Mouse (Mus musculus): ENCODE results near the gene Tyw5. TPM values are rescaled to one million over a fixed set of nuclear protein-coding genes. Genes with fewer than 3 reads are reported as not detected.

Gene Tyw5
- polyA plus RNA-seq, 1 experiment from 2014 or later = 29.1 TPM

DNA sequence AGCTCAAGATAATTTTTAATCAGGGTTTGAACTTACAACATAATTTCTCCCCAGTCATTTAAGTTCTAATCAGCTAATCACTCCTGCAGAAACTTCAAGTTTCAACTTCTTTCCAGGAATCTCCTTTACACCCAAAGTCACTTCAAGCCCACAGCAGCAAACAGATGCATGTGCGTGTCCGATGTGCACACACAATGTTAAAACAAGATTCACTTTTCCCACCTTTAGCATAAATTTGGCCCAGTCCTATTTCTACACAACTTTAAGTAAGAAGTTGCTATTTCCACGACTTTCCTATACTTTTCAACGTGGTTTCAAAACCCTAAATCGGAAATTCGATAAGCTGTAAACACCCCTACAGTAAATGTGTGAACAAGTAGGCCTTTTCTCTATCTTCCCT lies 30.1 kb downstream of the Tyw5 start:
- ATAC-seq (replicated peaks; ENCODE audit: insufficient number of reproducible peaks, low FRiP score, low TSS enrichment, low read depth) (no peak), DNase-seq (ENCODE audit: low spot score) (no peak)
- no peak overlapping the region for H3K27ac ChIP-seq (replicated peaks; ENCODE audit: low read depth, low read length)
- WGBS = 72% methylated on average over 6 of the region's 6 CpGs
- H3K27me3 ChIP-seq (ENCODE audit: control insufficient read depth, insufficient read depth, low read length) = no peaks in the 10 kb centered on the region
- H3K9ac ChIP-seq (replicated peaks; ENCODE audit: low read length) = peak overlapping the region; percentile 13; the same call in 1 of the 2 replicates
- peak overlapping the region; percentile 79 for H3K4me3 ChIP-seq (ENCODE audit: low read depth, low read length)
- H3K9me3 ChIP-seq (replicated peaks; ENCODE audit: control insufficient read depth, low read length) = no peaks in the 10 kb centered on the region
- peak overlapping the region; percentile 32 for H3K4me2 ChIP-seq (ENCODE audit: low read depth, low read length)
- no peaks in the 10 kb centered on the region for H3K36me3 ChIP-seq (replicated peaks; ENCODE audit: control insufficient read depth, insufficient read depth, low read depth, low read length)
- H3K4me1 ChIP-seq (ENCODE audit: control insufficient read depth, insufficient read depth, low read length) = no peaks in the 10 kb centered on the region

DNA sequence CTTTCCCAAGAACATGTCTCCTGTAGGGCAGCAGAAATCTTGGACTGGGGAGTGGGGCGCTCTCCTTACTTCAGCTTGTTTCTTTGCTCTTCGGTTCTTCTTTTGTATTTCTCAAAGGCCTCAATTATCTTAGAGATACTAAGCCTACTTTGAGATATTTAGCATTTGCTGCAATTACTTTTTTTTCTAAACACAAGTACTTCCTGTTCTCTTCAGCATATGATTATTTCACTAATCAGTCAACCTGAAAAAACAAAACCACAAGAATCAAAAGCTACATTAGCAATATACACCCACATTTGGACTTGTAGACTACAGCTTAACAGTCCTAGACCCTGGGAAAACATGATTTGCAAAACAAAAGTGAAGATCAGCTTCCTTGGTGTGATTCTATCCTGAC lies 31.6 kb downstream of the Tyw5 start:
- Histone ChIP-seq H3K9ac (replicated peaks; ENCODE audit: low read length) (no peak overlapping the region), H3K9me3 (replicated peaks; ENCODE audit: control insufficient read depth, low read length) (no peaks in the 10 kb centered on the region), H3K4me2 (ENCODE audit: low read depth, low read length) (no peak overlapping the region), H3K27ac (replicated peaks; ENCODE audit: low read depth, low read length) (no peak overlapping the region), H3K36me3 (replicated peaks; ENCODE audit: control insufficient read depth, insufficient read depth, low read depth, low read length) (no peaks in the 10 kb centered on the region), H3K4me3 (ENCODE audit: low read depth, low read length) (no peak overlapping the region), H3K4me1 (ENCODE audit: control insufficient read depth, insufficient read depth, low read length) (no peaks in the 10 kb centered on the region), H3K27me3 (ENCODE audit: control insufficient read depth, insufficient read depth, low read length) (no peaks in the 10 kb centered on the region)
- 95% methylated on average over 2 of the region's 2 CpGs for WGBS
- ATAC-seq (replicated peaks; ENCODE audit: insufficient number of reproducible peaks, low FRiP score, low TSS enrichment, low read depth) = no peak
- no peak for DNase-seq (ENCODE audit: low spot score)

DNA sequence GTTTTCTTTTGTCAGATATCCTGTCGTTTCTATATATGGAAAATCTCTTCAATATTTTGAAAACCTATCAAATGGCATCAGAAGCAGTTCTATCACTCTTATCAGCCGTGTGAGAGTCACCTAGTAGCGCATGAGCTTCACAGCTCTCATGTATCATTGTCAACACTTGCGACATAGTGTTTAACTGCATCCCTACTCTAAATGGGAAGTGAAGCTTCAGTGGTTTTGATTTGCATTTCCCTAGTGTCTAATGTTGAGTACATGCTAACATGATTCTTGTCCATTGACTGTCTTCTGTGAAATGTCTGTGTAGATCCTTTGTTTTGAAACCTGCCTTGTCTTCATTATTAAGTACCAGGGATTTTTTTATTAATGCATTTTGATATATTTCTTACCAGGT lies 36.5 kb downstream of the Tyw5 start:
- Histone ChIP-seq H3K4me3 (ENCODE audit: low read depth, low read length) (no peak overlapping the region), H3K4me1 (ENCODE audit: control insufficient read depth, insufficient read depth, low read length) (no peaks in the 10 kb centered on the region), H3K9ac (replicated peaks; ENCODE audit: low read length) (no peak overlapping the region), H3K27me3 (ENCODE audit: control insufficient read depth, insufficient read depth, low read length) (no peaks in the 10 kb centered on the region), H3K9me3 (replicated peaks; ENCODE audit: control insufficient read depth, low read length) (no peaks in the 10 kb centered on the region), H3K36me3 (replicated peaks; ENCODE audit: control insufficient read depth, insufficient read depth, low read depth, low read length) (no peaks in the 10 kb centered on the region), H3K4me2 (ENCODE audit: low read depth, low read length) (no peak overlapping the region), H3K27ac (replicated peaks; ENCODE audit: low read depth, low read length) (no peak overlapping the region)
- DNase-seq (ENCODE audit: low spot score) = no peak
- 90% methylated on average over 4 of the region's 4 CpGs for WGBS
- no peak for ATAC-seq (replicated peaks; ENCODE audit: insufficient number of reproducible peaks, low FRiP score, low TSS enrichment, low read depth)

DNA sequence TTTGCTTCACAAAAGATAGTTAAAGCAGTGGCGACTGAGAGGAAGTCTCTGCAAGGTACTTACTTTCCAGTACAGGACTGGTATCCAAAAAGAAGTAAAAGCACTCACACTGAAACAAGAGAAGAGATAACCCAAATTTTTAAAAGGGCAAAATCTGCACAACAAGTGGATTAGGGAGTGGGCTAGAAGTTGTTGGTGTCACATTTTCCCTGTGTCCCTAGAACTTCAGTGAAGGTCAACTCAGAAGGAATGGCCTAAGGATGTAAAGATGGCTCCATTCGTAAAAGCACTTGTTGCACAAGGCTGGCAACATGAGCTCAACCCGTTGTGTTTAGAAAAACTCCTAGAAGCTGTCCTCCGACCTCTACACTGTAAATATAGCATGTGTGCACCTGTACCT lies 37.8 kb downstream of the Tyw5 start:
- no peak for DNase-seq (ENCODE audit: low spot score)
- Histone ChIP-seq H3K4me2 (ENCODE audit: low read depth, low read length) (no peak overlapping the region), H3K27ac (replicated peaks; ENCODE audit: low read depth, low read length) (no peak overlapping the region), H3K9ac (replicated peaks; ENCODE audit: low read length) (no peak overlapping the region), H3K4me3 (ENCODE audit: low read depth, low read length) (no peak overlapping the region), H3K27me3 (ENCODE audit: control insufficient read depth, insufficient read depth, low read length) (no peaks in the 10 kb centered on the region), H3K4me1 (ENCODE audit: control insufficient read depth, insufficient read depth, low read length) (no peaks in the 10 kb centered on the region), H3K36me3 (replicated peaks; ENCODE audit: control insufficient read depth, insufficient read depth, low read depth, low read length) (no peaks in the 10 kb centered on the region), H3K9me3 (replicated peaks; ENCODE audit: control insufficient read depth, low read length) (no peaks in the 10 kb centered on the region)
- 83% methylated on average over 4 of the region's 4 CpGs for WGBS
- ATAC-seq (replicated peaks; ENCODE audit: insufficient number of reproducible peaks, low FRiP score, low TSS enrichment, low read depth) = no peak

DNA sequence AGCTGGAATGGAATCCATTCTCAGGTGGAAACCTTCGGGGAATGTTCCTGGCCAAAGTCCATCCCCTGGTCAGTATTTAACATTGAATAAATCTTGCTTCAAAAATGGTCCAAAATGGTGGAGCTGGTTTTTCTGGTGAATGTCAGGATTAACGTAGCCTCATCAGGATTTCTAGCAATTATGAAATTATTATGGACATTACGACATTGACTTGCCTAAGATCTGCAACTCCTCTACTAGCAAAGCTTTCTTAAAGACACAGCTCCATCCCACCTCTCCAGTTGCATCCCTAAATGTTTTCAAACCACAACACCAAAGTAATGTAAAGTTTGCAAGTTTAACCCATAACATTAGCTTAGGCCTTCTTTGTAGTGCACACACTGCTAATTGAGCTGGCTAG lies 39.5 kb downstream of the Tyw5 start:
- Histone ChIP-seq H3K4me2 (ENCODE audit: low read depth, low read length) (no peak overlapping the region), H3K9ac (replicated peaks; ENCODE audit: low read length) (no peak overlapping the region), H3K27ac (replicated peaks; ENCODE audit: low read depth, low read length) (no peak overlapping the region), H3K9me3 (replicated peaks; ENCODE audit: control insufficient read depth, low read length) (no peaks in the 10 kb centered on the region), H3K36me3 (replicated peaks; ENCODE audit: control insufficient read depth, insufficient read depth, low read depth, low read length) (no peaks in the 10 kb centered on the region), H3K27me3 (ENCODE audit: control insufficient read depth, insufficient read depth, low read length) (no peaks in the 10 kb centered on the region), H3K4me3 (ENCODE audit: low read depth, low read length) (no peak overlapping the region), H3K4me1 (ENCODE audit: control insufficient read depth, insufficient read depth, low read length) (no peaks in the 10 kb centered on the region)
- DNase-seq (ENCODE audit: low spot score) (no peak), ATAC-seq (replicated peaks; ENCODE audit: insufficient number of reproducible peaks, low FRiP score, low TSS enrichment, low read depth) (no peak)
- 86% methylated on average over 3 of the region's 3 CpGs for WGBS

DNA sequence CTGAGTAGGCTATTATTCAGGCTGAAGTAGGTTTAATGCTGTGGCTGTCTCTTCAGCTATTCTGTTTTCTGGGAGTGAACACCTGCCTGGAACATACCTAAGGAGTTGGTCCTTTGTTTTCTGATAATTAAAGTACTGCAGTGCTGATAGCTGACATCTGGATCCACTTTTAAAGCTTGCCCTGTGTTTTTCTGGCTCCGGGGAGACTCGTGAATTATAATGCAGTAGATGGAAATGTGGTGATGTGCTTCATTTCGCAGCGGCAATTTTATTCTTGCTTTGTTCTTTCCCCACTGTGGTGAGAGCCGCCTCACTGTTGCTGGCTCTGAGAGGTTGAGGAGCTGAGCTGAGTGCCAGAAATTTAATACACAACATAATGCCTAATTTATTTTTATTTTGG lies 48.4 kb downstream of the Tyw5 start:
- H3K27ac ChIP-seq (replicated peaks; ENCODE audit: low read depth, low read length) = no peak overlapping the region
- DNase-seq (ENCODE audit: low spot score) (peak; percentile 48), ATAC-seq (replicated peaks; ENCODE audit: insufficient number of reproducible peaks, low FRiP score, low TSS enrichment, low read depth) (no peak)
- H3K27me3 ChIP-seq (ENCODE audit: control insufficient read depth, insufficient read depth, low read length) = no peaks in the 10 kb centered on the region
- H3K9me3 ChIP-seq (replicated peaks; ENCODE audit: control insufficient read depth, low read length) = no peaks in the 10 kb centered on the region
- no peaks in the 10 kb centered on the region for H3K4me1 ChIP-seq (ENCODE audit: control insufficient read depth, insufficient read depth, low read length)
- WGBS = 48% methylated on average over 5 of the region's 5 CpGs
- no peak overlapping the region for H3K4me3 ChIP-seq (ENCODE audit: low read depth, low read length)
- no peak overlapping the region for H3K4me2 ChIP-seq (ENCODE audit: low read depth, low read length)
- H3K9ac ChIP-seq (replicated peaks; ENCODE audit: low read length) = no peak overlapping the region
- no peaks in the 10 kb centered on the region for H3K36me3 ChIP-seq (replicated peaks; ENCODE audit: control insufficient read depth, insufficient read depth, low read depth, low read length)

DNA sequence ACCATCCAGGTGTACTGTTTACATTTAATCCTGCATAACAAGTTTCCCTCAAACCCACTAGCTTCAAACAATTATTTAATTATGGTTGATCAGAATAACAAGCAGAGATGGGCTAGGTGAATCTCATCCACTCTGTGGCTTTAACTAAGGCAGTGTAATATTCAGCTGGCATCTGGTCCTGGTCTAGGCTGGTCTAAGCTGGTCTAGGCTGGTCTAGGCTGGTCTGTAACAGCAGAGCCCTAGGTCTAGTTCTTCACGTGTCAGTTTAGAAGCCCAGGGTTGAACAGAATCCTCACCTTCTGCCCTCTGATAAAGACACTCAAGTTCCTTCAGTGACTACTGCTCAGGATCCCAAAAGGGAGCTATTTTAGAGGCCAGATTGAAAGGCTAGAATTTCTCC lies 55.0 kb downstream of the Tyw5 start:
- WGBS = 53% methylated on average over 1 of the region's 1 CpGs
- ATAC-seq (replicated peaks; ENCODE audit: insufficient number of reproducible peaks, low FRiP score, low TSS enrichment, low read depth) = no peak

DNA sequence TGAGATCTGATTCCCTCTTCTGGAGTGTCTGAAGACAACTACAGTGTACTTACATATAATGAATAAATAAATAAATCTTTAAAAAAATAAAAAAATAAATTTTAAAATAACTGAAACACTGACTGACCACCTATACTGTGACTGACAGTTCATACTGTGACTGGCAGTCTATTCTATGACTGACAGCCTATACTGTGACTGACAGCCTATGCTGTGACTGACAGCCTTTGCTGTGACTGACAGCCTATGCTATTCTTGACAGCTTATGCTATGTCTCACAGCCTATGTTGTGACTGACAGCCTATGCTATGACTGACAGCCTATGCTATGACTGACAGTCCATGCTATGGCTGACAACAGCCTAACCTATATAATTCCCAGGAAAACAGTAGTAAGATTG lies 59.4 kb downstream of the Tyw5 start:
- H3K27ac ChIP-seq (replicated peaks; ENCODE audit: low read depth, low read length) = no peak overlapping the region
- H3K9me3 ChIP-seq (replicated peaks; ENCODE audit: control insufficient read depth, low read length) = no peaks in the 10 kb centered on the region
- no peak overlapping the region for H3K4me3 ChIP-seq (ENCODE audit: low read depth, low read length)

More for the DNA sequence above, 55.0 kb downstream of the Tyw5 start:
- no peak for DNase-seq (ENCODE audit: low spot score)
- Histone ChIP-seq H3K4me1 (ENCODE audit: control insufficient read depth, insufficient read depth, low read length) (no peaks in the 10 kb centered on the region), H3K4me3 (ENCODE audit: low read depth, low read length) (no peak overlapping the region), H3K27me3 (ENCODE audit: control insufficient read depth, insufficient read depth, low read length) (no peaks in the 10 kb centered on the region), H3K4me2 (ENCODE audit: low read depth, low read length) (no peak overlapping the region), H3K36me3 (replicated peaks; ENCODE audit: control insufficient read depth, insufficient read depth, low read depth, low read length) (no peaks in the 10 kb centered on the region), H3K9ac (replicated peaks; ENCODE audit: low read length) (no peak overlapping the region), H3K27ac (replicated peaks; ENCODE audit: low read depth, low read length) (no peak overlapping the region), H3K9me3 (replicated peaks; ENCODE audit: control insufficient read depth, low read length) (no peaks in the 10 kb centered on the region)

More for the DNA sequence above, 59.4 kb downstream of the Tyw5 start:
- H3K4me1 ChIP-seq (ENCODE audit: control insufficient read depth, insufficient read depth, low read length) = no peaks in the 10 kb centered on the region
- DNase-seq (ENCODE audit: low spot score) = no peak
- no peak overlapping the region for H3K4me2 ChIP-seq (ENCODE audit: low read depth, low read length)
- no peak for ATAC-seq (replicated peaks; ENCODE audit: insufficient number of reproducible peaks, low FRiP score, low TSS enrichment, low read depth)
- H3K9ac ChIP-seq (replicated peaks; ENCODE audit: low read length) = no peak overlapping the region
- H3K36me3 ChIP-seq (replicated peaks; ENCODE audit: control insufficient read depth, insufficient read depth, low read depth, low read length) = no peaks in the 10 kb centered on the region
- H3K27me3 ChIP-seq (ENCODE audit: control insufficient read depth, insufficient read depth, low read length) = no peaks in the 10 kb centered on the region
